Mouse (Mus musculus) forebrain, postnatal 0 days (tissue): ENCODE data around the gene Hrh1. TPM values are rescaled to one million over a fixed set of nuclear protein-coding genes. Genes with fewer than 3 reads are reported as not detected.

Source experiments
- ATAC-seq: fragments of 200-750 bp; cut with Nextera tagmentation; 2 replicates; pipeline ENCODE4 v1.8.0; 2017; ENCODE audit warnings: mild to moderate bottlenecking, moderate library complexity
- DNase-seq: peaks from one replicate; pipeline ENCODE4 v3.0.0-alpha.2; 2015
- H3K27ac ChIP-seq: fragments of 300-500 bp; sonication (generic); 2 replicates; pipeline ENCODE4 v1.5.1; 2014; ENCODE audit warnings: low read depth, mild to moderate bottlenecking, antibody characterized with exemption, low read length, moderate library complexity, mixed read lengths
- H3K27me3 ChIP-seq: fragments of 300-500 bp; sonication (generic); 2 replicates; pipeline ENCODE4 v1.6.1; 2014; ENCODE audit warnings: mild to moderate bottlenecking, low read length, mixed read lengths; ENCODE audit not compliant: insufficient read depth
- H3K36me3 ChIP-seq: fragments of 300-500 bp; sonication (generic); 2 replicates; pipeline ENCODE4 v1.6.1; 2014; ENCODE audit warnings: mild to moderate bottlenecking, moderate library complexity; ENCODE audit not compliant: insufficient read depth
- H3K4me1 ChIP-seq: fragments of 300-500 bp; sonication (generic); 2 replicates; pipeline ENCODE4 v1.6.1; 2014; ENCODE audit warnings: antibody characterized with exemption; ENCODE audit not compliant: insufficient read depth
- H3K4me2 ChIP-seq: fragments of 300-500 bp; sonication (generic); 2 replicates; pipeline ENCODE4 v1.6.1; 2014; ENCODE audit warnings: low read depth, mild to moderate bottlenecking, moderate library complexity
- H3K4me3 ChIP-seq: fragments of 300-500 bp; sonication (generic); 2 replicates; pipeline ENCODE4 v1.5.1; 2014; ENCODE audit warnings: low read depth, low read length, mixed read lengths
- H3K9ac ChIP-seq: fragments of 300-500 bp; sonication (generic); 2 replicates; pipeline ENCODE4 v1.6.1; 2014; ENCODE audit warnings: mild to moderate bottlenecking
- H3K9me3 ChIP-seq: fragments of 300-500 bp; sonication (generic); 2 replicates; pipeline ENCODE4 v1.6.1; 2016; ENCODE audit warnings: low read length
- CTCF ChIP-seq: sonication (generic); IDR thresholded peaks from 2 replicates; pipeline ENCODE4 v1.5.1; 2016; ENCODE audit warnings: antibody characterized with exemption, control low read depth, low read depth
- WGBS: fragments of 180-500 bp; shearing (Covaris S2); extraction: QIAGEN DNeasy Blood & Tissue Kit; methylation state at CpG from one replicate; pipeline ENCODE4 v1.1.7; 2014; 5-methylcytosine and 5-hydroxymethylcytosine counted together
- polyA plus RNA-seq: library from polyadenylated mRNA; unstranded; fragments of >200 nt; fragmentation: Nextera tagmentation; extraction: Ambion mirVana; gene quantifications from 2 replicates; pipeline ENCODE4 v1.2.1, GENCODE M21; 2015
- total RNA-seq: library from RNA; depleted of rRNA; stranded (reverse); fragments of >200 nt; gene quantifications from 2 replicates; pipeline ENCODE4 v1.2.3, GENCODE M21; 2014

The Hrh1 gene
- total and polyA plus RNA-seq, 2 experiments from 2014 or later = 2.6 to 3.6 TPM

DNA sequence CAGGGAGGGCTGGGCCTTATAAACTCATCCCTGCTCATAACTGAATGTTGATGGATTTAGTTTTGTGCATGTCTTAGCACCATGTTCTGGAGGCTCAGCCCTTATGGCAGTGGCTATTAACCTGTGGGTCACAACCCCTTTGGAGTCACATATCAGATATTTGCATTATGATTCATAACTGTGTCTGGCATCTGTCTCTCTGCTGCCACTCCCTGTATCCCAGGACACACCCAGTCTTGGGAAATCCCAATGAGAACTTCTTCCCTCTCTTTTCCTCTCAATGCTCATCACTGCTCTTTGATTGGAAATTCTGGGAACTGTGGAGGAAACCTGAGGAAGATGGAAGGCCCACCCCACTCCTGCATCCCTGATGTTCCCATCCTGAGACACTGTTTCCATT lies 23.3 kb downstream of the Hrh1 start:
- Histone ChIP-seq H3K36me3 (no peaks in the 10 kb centered on the region), H3K9me3 (no peaks in the 10 kb centered on the region), H3K4me1 (no peaks in the 10 kb centered on the region), H3K27ac (no peak overlapping the region), H3K4me3 (no peak overlapping the region), H3K27me3 (no peaks in the 10 kb centered on the region), H3K4me2 (no peak overlapping the region), H3K9ac (no peak overlapping the region)
- TF ChIP-seq CTCF = no peak
- DNase-seq = no peak
- no peak for ATAC-seq

DNA sequence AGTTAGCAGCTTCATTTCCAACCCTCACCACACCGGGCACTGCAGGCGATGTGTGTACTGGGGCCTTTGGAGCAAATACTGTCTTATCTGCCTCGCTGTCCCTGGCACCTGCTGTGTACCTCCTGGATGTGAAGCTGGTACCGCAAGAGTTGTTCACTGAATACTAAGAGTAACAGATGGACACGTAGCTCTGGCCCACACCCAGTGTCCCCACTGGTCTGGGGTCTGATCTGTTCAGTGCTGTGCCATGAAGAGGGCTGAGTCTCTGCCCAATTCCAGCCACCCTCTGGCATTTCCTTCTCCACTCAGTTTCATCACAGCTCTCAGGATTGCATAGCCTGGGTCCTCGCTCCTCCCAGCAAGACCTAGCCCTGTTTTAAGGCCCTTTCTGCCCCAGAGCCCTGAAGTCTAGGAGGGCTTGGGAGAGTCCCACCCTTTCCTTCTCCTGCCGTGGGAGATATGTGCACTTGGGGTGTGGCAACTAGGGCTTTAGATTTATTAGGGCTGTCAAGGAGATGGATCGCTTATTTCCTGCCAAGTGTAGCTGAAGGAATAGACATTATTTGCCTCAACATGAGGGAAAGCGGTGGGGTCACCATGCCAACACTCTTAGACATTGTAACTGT lies 25.4 kb downstream of the Hrh1 start:
- no peak for TF ChIP-seq CTCF
- no peak overlapping the region for H3K27ac ChIP-seq
- no peak overlapping the region for H3K4me3 ChIP-seq
- no peak for DNase-seq
- ATAC-seq = no peak
- H3K27me3 ChIP-seq = no peaks in the 10 kb centered on the region
- H3K9ac ChIP-seq = no peak overlapping the region
- no peaks in the 10 kb centered on the region for H3K9me3 ChIP-seq
- no peak overlapping the region for H3K4me2 ChIP-seq
- H3K36me3 ChIP-seq = no peaks in the 10 kb centered on the region
- H3K4me1 ChIP-seq = no peaks in the 10 kb centered on the region
- WGBS = 81% methylated on average over 9 of the region's 9 CpGs

DNA sequence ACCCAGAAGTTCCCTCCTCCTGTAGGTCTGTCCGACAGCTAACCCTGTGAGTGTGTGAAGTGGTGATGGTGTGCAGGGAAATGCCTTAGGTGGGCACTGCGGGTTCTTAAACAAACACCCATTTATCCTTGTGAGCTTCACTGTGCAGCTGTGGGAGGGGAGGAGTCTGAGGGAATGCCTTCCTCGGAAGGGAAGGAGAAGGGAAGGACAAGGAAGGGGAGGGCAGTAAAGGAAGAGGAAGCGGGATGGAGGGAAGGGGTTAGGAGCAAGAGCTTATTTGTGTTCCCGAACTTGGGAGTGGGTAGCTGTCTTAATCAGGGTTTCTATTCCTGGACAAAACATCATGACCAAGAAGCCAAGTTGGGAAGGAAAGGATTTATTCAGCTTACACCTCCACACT lies 27.6 kb downstream of the Hrh1 start:
- 54% methylated on average over 5 of the region's 5 CpGs for WGBS
- ATAC-seq = no peak

DNA sequence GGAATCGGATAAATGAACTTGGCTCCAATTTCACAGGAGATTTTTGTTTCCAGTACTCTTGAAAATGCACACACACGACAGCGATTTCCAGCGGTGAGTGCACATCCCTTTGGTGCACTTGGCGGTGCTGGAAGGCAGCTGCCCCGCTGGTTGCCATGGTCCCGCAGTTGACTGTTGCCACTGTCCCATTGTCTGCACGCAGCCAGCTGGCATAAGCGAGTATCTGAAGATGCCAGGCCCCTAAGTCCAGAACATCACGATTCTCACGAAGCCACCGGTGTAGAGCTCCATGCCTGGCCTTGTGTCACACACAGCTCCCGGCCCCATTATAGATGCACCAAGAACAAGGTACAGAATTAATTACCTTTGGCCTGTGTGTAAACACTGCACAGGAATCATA lies 29.9 kb downstream of the Hrh1 start:
- Histone ChIP-seq H3K9me3 (no peaks in the 10 kb centered on the region), H3K4me2 (no peak overlapping the region), H3K4me1 (no peaks in the 10 kb centered on the region), H3K4me3 (no peak overlapping the region), H3K36me3 (no peaks in the 10 kb centered on the region), H3K27ac (no peak overlapping the region), H3K27me3 (no peaks in the 10 kb centered on the region), H3K9ac (no peak overlapping the region)
- 52% methylated on average over 13 of the region's 13 CpGs for WGBS
- DNase-seq = peak; percentile 60
- TF ChIP-seq CTCF = no peak
- peak; percentile 62; the same call in 1 of the 2 replicates for ATAC-seq

More for the DNA sequence above, 27.6 kb downstream of the Hrh1 start:
- Histone ChIP-seq H3K4me2 (no peak overlapping the region), H3K36me3 (no peaks in the 10 kb centered on the region), H3K9ac (no peak overlapping the region), H3K4me3 (no peak overlapping the region), H3K9me3 (no peaks in the 10 kb centered on the region), H3K27me3 (no peaks in the 10 kb centered on the region), H3K27ac (no peak overlapping the region), H3K4me1 (no peaks in the 10 kb centered on the region)
- no peak for DNase-seq
- TF ChIP-seq CTCF = no peak

DNA sequence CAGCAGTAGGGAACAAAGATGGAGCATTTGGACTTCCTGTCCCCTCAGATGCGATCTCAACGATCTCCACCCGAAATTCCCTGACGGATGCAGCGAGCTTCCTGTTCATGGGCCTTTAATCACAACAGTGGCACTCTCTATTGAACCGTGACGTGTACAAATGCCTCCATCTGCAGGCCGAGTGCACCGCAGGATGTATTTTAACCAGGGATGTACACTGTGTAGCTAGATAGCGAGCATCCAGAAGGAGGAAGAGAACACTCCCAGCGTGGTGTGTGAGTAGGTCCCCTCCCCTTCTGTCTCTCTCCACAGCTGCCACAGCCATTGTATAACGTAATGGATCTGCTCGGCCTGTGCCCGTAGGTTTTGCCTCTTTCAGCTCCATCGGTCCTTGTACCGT lies 31.1 kb downstream of the Hrh1 start:
- H3K9me3 ChIP-seq = no peaks in the 10 kb centered on the region
- no peak overlapping the region for H3K9ac ChIP-seq
- ATAC-seq = 0 out of 2 replicates have a peak, but pooled peaks have one; percentile 20
- DNase-seq = no peak
- H3K4me3 ChIP-seq = no peak overlapping the region
- H3K27ac ChIP-seq = no peak overlapping the region
- no peak overlapping the region for H3K4me2 ChIP-seq
- no peaks in the 10 kb centered on the region for H3K27me3 ChIP-seq
- no peaks in the 10 kb centered on the region for H3K36me3 ChIP-seq
- no peak; the same call in 1 of the 2 replicates for TF ChIP-seq CTCF
- 65% methylated on average over 16 of the region's 16 CpGs for WGBS
- H3K4me1 ChIP-seq = no peaks in the 10 kb centered on the region

DNA sequence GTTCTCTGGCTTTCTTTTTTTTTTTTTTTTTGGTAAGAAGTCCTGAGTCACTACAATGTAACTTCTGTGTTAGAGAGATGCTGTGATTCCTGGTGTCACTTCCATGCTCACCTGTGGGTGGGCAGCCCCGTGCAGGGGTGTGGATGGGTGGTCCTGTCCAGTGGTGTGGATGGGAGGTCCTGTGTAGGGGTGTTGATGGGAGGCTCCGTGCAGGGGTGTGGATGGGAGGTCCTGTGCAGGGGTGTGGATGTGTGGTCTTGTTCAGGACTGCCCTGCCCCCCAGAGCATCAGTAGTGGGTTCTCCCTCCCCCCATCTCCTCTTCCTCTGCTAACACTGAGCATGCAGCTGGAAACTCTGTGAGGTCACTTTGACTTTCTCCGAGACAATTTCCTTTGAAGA lies 34.9 kb downstream of the Hrh1 start:
- 0 out of 2 replicates have a peak, but pooled peaks cover 3% of the 10 kb centered on the region for H3K4me1 ChIP-seq
- no peaks in the 10 kb centered on the region for H3K9me3 ChIP-seq
- H3K4me2 ChIP-seq = no peak overlapping the region
- DNase-seq (no peak), ATAC-seq (no peak)
- TF ChIP-seq CTCF = no peak
- H3K27me3 ChIP-seq = no peaks in the 10 kb centered on the region
- WGBS = 39% methylated on average over 3 of the region's 3 CpGs
- H3K4me3 ChIP-seq = no peak overlapping the region
- no peak overlapping the region for H3K9ac ChIP-seq
- H3K27ac ChIP-seq = no peak overlapping the region
- H3K36me3 ChIP-seq = no peaks in the 10 kb centered on the region

DNA sequence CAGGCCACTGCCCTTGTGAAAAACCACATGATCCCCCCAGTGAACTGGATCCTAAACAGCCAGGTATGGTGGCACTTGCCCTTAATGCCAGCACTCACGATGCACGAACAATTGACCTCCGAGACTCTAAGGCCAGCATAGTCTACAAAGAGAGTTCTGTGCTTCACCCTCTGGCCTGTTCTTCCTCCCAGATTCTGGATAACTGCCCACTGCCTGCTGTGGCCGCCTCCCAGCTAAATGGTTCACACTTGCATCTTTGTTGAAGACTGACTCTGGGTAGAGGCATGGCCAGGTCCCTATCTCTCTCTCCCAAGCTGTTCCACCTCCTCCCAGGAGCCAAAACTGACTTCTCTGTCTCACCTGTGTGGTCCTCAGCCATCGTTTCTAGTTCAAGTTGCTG lies 36.8 kb downstream of the Hrh1 start:
- H3K27ac ChIP-seq = no peak overlapping the region
- ATAC-seq = no peak
- DNase-seq = no peak
- H3K9ac ChIP-seq = no peak overlapping the region
- no peak overlapping the region for H3K4me3 ChIP-seq
- H3K36me3 ChIP-seq = no peaks in the 10 kb centered on the region
- H3K4me1 ChIP-seq = 0 out of 2 replicates have a peak, but pooled peaks cover 3% of the 10 kb centered on the region
- no peak overlapping the region for H3K4me2 ChIP-seq
- no peaks in the 10 kb centered on the region for H3K27me3 ChIP-seq
- TF ChIP-seq CTCF = no peak
- H3K9me3 ChIP-seq = peaks cover 3% of the 10 kb centered on the region; the same call in 1 of the 2 replicates
- 81% methylated on average over 5 of the region's 5 CpGs for WGBS
